Mouse (Mus musculus): ENCODE measurements around the gene Hsd17b12. TPM values are rescaled to one million over a fixed set of nuclear protein-coding genes. Genes with fewer than 3 reads are reported as not detected.

Gene Hsd17b12
- 82.8 and 89.7 TPM in 2 replicates for polyA plus RNA-seq (2012; rRNA removed)

DNA sequence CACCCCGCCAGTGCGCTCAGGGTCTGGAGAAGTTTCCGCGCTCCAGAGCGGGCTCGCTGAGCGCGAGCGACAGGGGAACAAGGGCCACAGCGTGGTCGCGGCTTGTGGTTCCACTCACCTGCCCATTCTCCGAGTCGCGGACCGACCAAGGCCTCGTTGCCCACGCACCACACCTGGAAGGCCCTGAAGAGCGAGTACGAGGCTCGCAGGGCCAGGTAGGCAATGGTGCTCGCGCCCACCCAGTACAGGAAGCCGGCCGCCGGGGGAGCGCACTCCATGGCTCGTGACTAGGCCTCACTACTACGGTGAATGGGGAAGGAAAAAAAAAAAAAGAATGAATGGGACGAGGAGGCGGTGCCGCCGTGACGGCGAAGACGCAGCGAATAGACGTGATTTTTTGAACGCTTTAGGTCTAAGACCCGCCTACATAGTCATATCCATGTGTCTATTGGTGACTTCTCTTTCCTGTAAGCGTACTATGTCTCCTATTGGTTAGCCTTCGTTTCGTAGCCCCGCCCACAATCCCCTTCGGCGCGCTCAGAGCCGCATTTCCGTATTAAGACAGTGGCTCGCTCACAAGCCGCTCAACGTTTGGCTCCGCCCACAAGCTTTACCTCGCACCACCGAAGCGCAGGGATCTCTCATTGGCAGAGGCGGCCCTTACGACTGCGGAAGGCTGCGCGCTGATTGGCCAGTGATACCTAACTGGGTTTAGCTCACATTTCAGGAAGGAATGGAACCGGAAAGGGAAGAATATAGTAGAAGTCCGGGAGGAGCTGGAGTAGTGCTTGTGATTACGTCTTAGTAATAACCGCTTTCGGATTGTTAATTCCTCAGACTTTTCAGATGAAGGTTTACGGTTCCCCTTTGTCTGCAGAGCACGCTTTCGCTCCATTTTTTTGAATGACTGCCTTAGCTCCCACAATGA, at the start of gene Hsd17b12:
Hsd17b12 (minus strand) TSS at position 373 of the 928 bp plus-strand sequence.

DNA sequence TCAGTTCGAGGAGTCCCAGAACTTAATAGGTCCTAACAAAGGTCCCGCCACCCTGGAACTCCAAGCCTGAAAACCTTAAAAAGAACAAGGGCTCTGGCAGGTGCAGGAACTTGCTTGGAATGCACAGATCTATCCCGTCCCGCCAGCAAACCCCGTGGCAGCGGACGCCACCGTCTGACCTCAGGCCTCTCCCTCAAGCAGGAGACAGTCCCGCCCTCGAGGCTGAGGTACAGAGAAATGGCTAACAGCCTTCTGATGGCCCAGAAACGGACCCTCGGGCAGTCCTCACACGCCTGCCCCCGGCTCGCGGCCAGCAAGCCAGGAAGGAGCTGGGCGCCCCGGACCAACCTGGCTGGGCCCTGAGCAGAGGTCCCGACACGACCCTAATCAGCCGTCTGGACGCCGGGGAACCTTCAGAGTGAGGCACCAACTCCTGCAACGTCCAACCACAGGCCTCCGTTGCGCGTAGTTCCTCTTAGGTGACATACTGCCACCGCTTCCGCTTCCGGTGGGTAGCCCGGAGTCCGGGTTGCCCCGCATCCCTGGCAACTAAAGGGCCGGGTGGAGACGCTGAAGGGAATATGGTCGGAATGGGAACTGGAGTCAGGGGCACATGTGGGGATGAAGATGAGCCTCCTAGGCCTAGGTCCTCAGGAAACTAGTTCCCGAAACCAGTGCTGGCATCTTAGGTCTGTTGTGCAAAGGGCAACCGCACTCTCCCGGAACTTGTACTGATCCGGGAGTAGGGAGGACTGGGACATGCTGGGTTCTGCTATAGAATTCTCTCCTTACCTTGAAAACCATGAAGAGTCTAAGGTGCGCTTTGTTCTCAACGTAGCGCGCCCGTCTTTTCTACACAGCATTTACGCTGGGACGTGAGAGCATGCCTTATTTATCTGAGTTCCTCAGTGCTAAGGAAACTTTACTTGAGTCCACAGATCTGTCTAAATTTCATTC, 147.2 kb downstream of the Hsd17b12 start, which contains the start of gene Alkbh3:
Alkbh3 (minus strand) TSS at position 473 of the 957 bp plus-strand sequence.

DNA sequence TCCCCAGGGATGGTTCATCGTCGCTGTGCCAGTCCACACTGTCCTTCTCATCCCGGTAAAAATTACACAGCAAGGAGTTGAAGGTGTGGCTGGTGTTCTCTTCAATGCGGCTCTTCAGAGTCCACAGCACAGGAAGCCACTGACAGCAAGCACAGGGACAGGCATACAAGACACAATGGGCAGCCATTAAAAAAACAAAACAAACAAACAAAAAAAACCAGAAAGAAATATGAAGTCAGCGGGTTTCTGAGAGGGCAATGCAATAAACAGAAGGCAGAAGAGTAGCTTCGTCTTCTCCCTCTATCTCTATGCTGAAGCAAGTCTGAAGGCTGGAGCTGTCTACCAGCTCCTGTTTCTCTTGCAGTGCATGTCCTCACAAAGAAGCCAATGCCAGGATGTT, 161.5 kb downstream of the Hsd17b12 start, which contains the start of gene Gm27027:
Gm27027 (minus strand) TSS at position 101 of the 400 bp plus-strand sequence.

Other genes with a start within 250 kb of the Hsd17b12 start
- gene Gm13889, start 200.8 kb downstream of the Hsd17b12 start, polyA plus RNA-seq (2012; rRNA removed): 41.3 and 49.2 TPM in 2 replicates
- 0.19 TPM in 1 of 2 replicates, not detected in the other for gene Gm27027, start 161.6 kb downstream of the Hsd17b12 start, polyA plus RNA-seq (2012; rRNA removed)
- gene Alkbh3, start 147.2 kb downstream of the Hsd17b12 start, polyA plus RNA-seq (2012; rRNA removed): 56.1 and 59.2 TPM in 2 replicates
- 23.8 and 24.0 TPM in 2 replicates for gene Ttc17, start 248.7 kb upstream of the Hsd17b12 start, polyA plus RNA-seq (2012; rRNA removed)

All from central nervous system, embryonic 18 days (tissue).